Mouse (Mus musculus) liver, adult 2 months (tissue): ENCODE data around the gene Psmb6.

ENCODE experiments used
- CTCF ChIP-seq: fragments of 200-500 bp; IDR thresholded peaks from 2 replicates; pipeline ENCODE4 v1.5.1; 2011; ENCODE audit warnings: low read depth, low read length, control low read depth
- POLR2A ChIP-seq: fragments of 200-500 bp; IDR thresholded peaks from 2 replicates; pipeline ENCODE4 v1.6.1; 2011; ENCODE audit warnings: low read length, control low read depth; ENCODE audit not compliant: insufficient read depth; ENCODE audit errors: extremely low read depth

DNA sequence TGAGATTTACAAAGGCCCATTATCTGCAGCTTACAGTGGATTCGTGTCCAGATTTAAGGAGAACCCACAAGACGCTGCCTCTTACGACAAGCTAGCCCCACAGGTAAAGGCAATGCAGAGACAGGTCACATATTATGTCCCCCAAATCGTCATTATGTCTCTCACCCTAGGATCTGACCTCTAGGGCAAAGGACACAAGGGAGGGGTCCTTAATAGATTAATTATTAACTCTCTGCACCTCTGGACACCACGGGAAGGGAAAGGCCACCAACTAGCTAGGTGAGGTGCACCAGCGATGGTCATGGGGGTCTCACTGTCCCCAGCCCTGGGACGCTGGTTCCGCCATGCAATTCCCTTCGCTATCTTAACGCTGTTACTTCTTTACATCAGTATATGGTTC is 6.2 kb upstream of the Psmb6 start, which contains the start of gene Gltpd2:
- TF ChIP-seq CTCF: no peak
- TF ChIP-seq POLR2A: peak; percentile 80
